Mouse (Mus musculus) urinary bladder, postnatal 4 days (tissue): ENCODE measurements at regions not wholly inside any gene's neighbourhood (a gene's known extent, or its start where the extent isn't known, plus 50 kb on each side); places are given as distances from the start of the nearest gene placed in this dataset.

Experiments used
- DNase-seq, 2 experiments: peaks; one replicate each; pipeline ENCODE4 v3.0.0; 2021 to 2022; ENCODE audit warnings: low spot score in 2 of 2

DNA sequence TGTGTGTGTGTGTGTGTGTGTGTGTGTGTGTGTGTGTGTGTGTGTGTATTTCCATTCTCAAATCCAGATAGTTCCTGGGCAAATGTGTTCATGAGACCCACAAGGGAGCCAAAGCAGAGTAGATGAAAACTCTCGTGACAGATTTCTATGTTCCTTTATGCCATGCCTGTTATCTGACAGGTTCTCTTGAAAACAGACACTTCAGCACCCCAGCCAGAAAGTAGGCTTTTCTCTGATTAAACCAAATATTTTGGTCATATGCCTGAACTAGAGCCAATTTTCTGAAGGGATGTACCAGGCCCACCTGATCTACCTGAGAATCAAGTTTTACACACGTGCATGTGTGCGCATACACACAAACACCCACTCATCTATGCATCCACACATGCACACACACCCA, 95.5 kb downstream of the Psat1 start:
- no peak for DNase-seq

DNA sequence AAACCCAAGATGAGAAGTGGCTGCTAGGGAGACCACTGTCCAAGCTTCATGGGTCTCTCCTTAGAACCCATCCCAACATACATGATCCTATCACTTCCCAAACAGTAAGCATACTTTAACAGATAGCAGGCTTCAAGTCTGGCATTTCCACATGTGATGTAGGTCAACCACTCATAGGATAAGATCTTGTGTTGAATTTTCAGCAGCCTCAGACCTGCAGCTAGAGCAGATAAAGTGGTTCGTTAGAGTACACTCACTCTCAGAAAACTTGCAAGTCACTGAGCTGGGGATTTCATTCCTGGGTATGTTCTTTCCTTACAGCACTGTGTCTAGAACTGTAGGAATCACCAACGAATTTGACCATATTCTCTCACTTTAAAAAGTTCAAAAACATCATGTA, 96.4 kb downstream of the Psat1 start:
- no peak for DNase-seq

DNA sequence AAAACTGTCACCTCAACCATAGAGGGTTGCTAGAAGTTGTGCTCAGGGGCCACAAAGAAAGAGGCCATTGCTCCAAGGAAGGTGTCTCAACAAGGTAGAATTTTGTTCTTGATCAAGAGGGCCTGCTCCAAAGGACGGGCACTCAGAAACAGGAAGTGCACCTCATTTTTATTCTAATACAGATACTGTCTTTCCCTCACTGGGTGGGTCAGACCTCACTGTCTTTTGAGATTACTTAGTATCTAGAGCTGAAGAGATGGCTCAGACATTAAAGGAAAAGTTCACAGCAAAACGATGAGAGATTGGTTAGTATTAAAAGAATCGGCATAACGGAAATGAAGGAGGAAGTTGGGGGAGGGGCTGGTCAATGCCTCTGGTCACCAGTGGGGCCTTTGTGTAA, 97.9 kb downstream of the Psat1 start:
- no peak for DNase-seq

GRCm38 (mm10) chr19:15838327-15838726, 108.8 kb downstream of the Psat1 start:
- DNase-seq, result no peak

GRCm38 (mm10) chr19:15837715-15838175, 109.4 kb downstream of the Psat1 start:
- DNase-seq, result no peak

GRCm38 (mm10) chr19:15836956-15837714, 110.0 kb downstream of the Psat1 start:
- no peak for DNase-seq

- DNase-seq, result no peak
Observed at GRCm38 (mm10) chr19:15836201-15836955, 110.8 kb downstream of the Psat1 start.

DNA sequence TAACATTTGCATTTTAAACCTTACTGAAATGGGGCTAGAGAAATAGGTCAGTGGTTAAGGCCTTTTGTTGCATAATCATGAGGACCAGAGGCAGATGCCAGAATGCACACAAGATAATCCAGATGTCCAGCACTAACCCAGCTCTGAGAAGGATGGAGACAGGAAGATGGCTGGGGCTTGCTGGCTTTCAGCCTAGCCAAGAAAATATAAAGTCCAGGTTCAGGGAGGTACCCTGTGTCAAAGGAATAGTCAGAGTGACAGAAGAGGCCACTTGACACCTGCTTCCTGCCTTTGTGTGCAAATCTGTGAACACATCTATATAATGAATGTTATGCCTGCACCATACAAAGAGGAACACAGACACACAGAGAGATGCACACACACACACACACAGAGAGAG, 116.8 kb downstream of the Psat1 start:
- no peak for DNase-seq

GRCm38 (mm10) chr19:15829158-15829557, 118.0 kb downstream of the Psat1 start:
- no peak for DNase-seq

GRCm38 (mm10) chr19:15827990-15828705, 119.0 kb downstream of the Psat1 start:
- DNase-seq, result no peak

- DNase-seq, result no peak
Observed at GRCm38 (mm10) chr19:15827120-15827989, 119.8 kb downstream of the Psat1 start.

DNA sequence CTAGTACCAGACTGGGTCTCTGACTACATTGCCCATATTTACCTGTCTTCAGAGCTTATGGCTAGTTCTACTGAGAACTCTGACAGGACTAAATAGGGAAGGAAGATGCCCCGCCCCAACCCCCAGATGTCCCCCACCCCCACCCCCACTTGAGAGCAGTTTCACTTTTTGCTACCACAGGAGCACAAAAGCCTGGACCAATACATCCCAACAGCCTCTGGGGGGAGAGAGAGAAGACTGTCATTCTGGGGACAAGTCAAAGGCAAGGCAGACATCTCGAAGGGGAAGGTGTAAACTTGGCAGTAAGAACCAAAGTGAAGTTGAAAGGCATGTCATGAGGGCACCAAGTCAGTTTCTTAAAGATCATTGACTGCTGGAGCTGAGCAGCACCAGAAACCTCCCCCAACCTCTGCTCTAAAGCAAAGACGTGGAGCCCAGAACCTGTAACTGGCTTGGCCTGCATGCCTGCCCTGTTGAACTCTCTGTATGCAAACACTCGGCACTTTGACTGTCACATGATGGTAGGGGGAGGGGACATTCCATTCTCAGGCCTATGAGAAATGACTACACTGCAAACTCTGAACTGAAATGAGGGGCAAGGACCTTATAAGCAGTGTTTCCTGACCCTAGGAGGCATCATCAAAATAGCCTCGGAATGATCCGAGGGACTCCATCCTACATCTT, 123.3 kb downstream of the Psat1 start:
- no peak for DNase-seq

GRCm38 (mm10) chr19:15820020-15820419, 127.1 kb downstream of the Psat1 start:
- DNase-seq, result no peak

- no peak for DNase-seq
Observed at GRCm38 (mm10) chr19:15815166-15815565, 132.0 kb downstream of the Psat1 start.

DNA sequence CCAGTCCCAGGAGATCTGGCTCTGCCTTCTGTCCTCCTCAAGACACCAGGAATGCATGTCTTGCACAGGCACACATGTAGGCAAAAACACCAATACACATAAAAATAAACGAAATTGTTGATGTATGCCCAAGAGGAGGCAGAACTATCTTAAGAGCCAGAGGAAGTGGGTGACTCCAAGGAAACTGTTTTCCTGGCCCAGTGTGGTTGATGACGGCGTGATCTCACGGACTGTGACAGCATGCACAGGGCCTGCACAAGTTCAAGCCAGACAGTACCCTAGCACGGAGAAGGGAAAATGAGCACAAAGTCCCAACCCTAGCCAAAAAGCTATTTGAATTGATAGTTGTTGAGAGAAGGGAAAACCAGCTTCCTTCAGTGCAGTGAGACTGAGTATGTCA, 138.1 kb downstream of the Psat1 start:
- DNase-seq, result no peak

DNA sequence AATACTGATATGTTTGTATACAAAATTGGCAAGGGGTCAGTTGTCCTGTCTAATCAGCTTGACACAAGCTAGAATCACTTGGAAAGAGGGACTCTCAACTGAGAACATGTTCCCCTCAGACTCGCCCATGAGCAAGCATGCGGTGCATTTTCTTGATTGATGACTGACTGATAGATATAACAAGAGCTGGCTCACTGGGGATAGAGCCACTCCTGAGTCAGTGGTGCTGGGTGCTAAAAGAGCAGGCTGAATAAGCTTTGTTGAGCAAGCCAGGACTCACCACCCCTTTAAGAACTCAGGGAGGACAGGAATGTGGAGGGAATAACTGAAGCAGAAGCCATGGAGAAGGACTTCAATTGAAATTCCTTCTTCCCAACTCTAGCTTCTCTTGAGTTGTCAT, 139.5 kb downstream of the Psat1 start:
- no peak for DNase-seq

DNA sequence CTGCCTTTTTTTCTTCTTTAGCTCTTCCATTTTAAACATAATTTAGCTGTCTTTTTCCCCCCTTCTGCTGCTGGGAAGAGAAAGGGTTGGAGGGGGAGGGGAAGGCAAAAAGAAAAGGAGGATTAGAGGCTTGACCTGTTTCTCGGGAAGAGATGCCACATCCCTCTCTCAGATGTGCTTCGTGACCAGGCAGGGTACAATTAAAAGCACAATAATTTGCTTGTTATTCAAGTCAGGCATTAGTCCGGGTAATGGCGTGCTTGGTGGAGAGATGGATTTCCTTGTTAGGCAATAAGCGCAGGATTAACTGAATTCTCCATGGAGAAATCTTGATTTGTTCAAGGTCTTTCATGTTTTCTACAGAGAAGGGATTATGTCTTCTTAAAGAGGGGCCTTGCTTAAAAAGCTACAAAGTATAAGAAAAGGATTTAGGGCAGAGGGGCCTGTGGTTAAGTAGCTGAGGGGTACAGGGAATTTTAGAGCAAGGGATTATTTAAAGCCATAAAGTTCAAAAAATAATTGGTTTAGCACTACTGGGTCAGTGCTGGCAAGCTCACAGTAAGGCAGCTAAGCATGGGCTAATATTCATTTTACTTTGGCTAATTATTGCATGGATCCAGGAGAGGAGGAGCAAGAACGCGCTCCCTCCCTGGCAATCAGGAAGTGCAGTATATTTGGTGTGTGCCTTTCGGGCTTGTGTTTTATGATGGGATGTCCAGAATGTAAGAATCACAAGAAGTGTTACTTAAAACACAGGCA, 143.8 kb downstream of the Psat1 start:
- no peak for DNase-seq

- no peak for DNase-seq
Observed at GRCm38 (mm10) chr19:15802641-15803040, 144.5 kb downstream of the Psat1 start.

DNA sequence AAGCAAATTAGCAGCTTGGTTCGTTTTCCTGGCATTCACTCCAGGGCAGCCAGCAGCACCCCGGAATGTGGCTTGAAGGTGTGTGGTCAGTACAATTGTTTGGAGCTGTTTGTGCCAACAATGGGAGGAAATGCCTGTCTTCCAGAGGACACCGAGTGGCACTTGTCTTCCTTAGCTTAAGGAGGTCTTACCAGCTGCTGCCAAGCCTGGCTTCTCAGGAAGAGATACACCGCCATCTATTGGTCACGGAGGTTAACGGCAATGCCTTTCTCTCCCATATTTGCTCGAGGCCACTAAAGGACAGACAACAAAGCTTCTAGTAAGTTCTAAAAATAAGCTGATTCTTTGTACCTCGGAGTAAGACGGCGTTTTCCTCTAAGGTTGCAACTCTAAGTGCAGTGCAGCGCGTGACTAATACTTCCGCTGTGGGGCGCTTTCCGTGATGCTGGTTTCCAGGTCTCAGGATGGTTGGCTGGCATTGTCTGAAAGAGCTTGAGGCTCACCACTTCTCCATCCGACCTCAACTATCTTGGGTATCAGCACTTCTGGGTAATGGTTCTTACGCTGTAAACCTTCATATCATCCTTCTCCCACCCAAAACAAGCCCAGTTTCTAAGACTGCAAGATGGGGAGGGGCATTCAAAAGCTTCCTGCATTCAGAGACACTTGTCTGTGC, 145.2 kb downstream of the Psat1 start:
- DNase-seq, result peak; percentile 62 to 73
